Mouse (Mus musculus) heart, embryonic 15.5 days (tissue): ENCODE measurements around the gene Bmp8b. TPM values are rescaled to one million over a fixed set of nuclear protein-coding genes. Genes with fewer than 3 reads are reported as not detected.
"Not testable (repeated sequence)": the region's sequence is repeated elsewhere in the genome, so short reads cannot be mapped to it uniquely, and the experiment has no call there.

Source experiments
- ATAC-seq: fragments of 200-750 bp; cut with Nextera tagmentation; replicated peaks from 2 replicates; pipeline ENCODE4 v1.8.0; 2017; ENCODE audit warnings: low read depth, moderate TSS enrichment; ENCODE audit not compliant: insufficient number of reproducible peaks, insufficient read depth, low FRiP score
- H3K27ac ChIP-seq: fragments of 300-500 bp; sonication (generic); 2 replicates; pipeline ENCODE4 v1.5.1; 2015; ENCODE audit warnings: mild to moderate bottlenecking, inconsistent platforms
- H3K27me3 ChIP-seq: fragments of 300-500 bp; sonication (generic); 2 replicates; pipeline ENCODE4 v1.6.1; 2015; ENCODE audit warnings: inconsistent platforms
- H3K36me3 ChIP-seq: fragments of 300-500 bp; sonication (generic); 2 replicates; pipeline ENCODE4 v1.6.1; 2015; ENCODE audit warnings: mild to moderate bottlenecking, inconsistent platforms
- H3K4me1 ChIP-seq: fragments of 300-500 bp; sonication (generic); replicated peaks from 2 replicates; pipeline ENCODE4 v1.6.1; 2015; ENCODE audit warnings: inconsistent platforms
- H3K4me2 ChIP-seq: fragments of 300-500 bp; sonication (generic); 2 replicates; pipeline ENCODE4 v1.6.1; 2015; ENCODE audit warnings: inconsistent platforms, mild to moderate bottlenecking, moderate library complexity
- H3K4me3 ChIP-seq: fragments of 300-500 bp; sonication (generic); 2 replicates; pipeline ENCODE4 v1.5.1; 2015; ENCODE audit warnings: mild to moderate bottlenecking, inconsistent platforms
- H3K9ac ChIP-seq: fragments of 300-500 bp; sonication (generic); 2 replicates; pipeline ENCODE4 v1.6.1; 2015; ENCODE audit warnings: mild to moderate bottlenecking, inconsistent platforms
- H3K9me3 ChIP-seq: fragments of 300-500 bp; sonication (generic); replicated peaks from 2 replicates; pipeline ENCODE4 v1.6.1; 2016; ENCODE audit warnings: inconsistent platforms
- WGBS: fragments of 180-500 bp; shearing (Covaris S2); methylation state at CpG from one replicate; pipeline ENCODE4 v1.1.7; 2015; ENCODE audit warnings: mixed read lengths; 5-methylcytosine and 5-hydroxymethylcytosine counted together
- polyA plus RNA-seq: library from polyadenylated mRNA; unstranded; fragments of >200 nt; fragmentation: Nextera tagmentation; extraction: Ambion mirVana; gene quantifications from 2 replicates; pipeline ENCODE4 v1.2.1, GENCODE M21; 2015

Gene Bmp8b
- polyA plus RNA-seq, 1 experiment from 2014 or later: 0.15 TPM

DNA sequence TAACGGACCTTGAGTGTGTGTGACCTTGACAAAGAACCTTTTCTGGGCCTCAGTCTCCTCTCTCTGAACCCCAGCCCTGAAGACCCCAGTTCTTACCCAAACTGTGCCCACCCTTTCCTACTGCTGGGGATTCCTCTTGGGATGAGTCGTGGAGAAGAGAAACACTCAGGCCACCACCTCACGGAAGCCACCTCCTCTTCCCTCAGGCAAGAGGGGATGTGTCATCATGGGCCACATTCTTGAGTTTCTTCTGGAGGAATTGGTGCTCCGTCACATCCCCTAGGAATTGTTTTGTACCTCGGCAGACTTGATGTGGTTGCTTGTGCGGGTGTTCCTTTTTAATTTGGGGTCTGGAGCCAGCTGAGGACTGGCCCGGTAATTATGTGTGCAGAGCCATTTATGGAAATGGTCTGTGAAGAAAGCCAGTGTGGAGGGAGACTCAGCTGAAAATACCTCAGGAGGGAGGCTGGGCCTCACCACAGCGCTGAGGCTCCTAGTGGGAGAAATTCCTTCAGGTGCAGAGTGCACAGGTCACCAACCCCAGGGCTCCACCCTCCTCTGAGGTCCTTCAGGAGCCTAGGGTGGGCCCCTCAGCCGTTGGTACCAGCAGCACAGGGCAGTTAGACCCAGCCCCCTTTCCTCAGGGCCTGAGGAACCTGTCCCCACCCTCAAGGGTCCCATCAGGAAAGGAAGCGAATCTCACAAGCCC is 6.5 kb downstream of the Bmp8b start:
- ATAC-seq, H3K4me2 ChIP-seq, H3K4me1 ChIP-seq, H3K9me3 ChIP-seq, H3K4me3 ChIP-seq, H3K9ac ChIP-seq, H3K27ac ChIP-seq, H3K36me3 ChIP-seq: not testable (repeated sequence)
- WGBS: 63% methylated on average over 10 of the region's 10 CpGs
- peaks cover 22% of the 10 kb centered on the region for H3K27me3 ChIP-seq

DNA sequence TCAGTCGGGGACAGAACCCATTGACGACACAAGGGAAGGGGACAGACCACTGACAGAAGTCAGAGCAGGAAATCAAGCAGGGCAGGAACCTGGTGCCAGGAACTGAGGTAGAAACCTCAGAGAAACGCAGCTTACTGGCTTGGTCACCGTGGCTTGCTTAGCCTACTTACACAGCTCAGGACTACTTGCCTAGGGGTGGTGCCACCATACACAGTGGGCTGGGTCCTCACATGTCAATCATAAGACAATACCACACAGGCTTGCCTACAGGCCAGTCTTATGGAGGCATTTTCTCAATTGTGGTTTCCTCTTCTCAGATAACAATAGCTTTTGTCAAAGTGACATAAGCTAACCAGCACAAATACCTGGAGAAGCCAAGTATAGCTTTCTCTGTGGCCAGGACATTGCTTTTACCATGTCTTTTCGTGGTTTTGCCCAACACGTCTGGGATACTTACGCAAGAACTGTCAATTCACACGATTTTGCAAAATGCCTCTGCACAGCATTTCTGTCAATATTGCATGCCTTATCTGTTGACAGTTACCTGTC is 7.3 kb downstream of the Bmp8b start:
- Histone ChIP-seq H3K9ac (no peak overlapping the region), H3K4me2 (no peak overlapping the region), H3K4me3 (no peak overlapping the region), H3K27ac (no peak overlapping the region), H3K36me3 (no peaks in the 10 kb centered on the region), H3K4me1 (peaks cover 4% of the 10 kb centered on the region; the same call in 1 of the 2 replicates), H3K27me3 (peaks cover 21% of the 10 kb centered on the region), H3K9me3 (no peaks in the 10 kb centered on the region)
- ATAC-seq: no peak
- WGBS: 69% methylated on average over 8 of the region's 8 CpGs

DNA sequence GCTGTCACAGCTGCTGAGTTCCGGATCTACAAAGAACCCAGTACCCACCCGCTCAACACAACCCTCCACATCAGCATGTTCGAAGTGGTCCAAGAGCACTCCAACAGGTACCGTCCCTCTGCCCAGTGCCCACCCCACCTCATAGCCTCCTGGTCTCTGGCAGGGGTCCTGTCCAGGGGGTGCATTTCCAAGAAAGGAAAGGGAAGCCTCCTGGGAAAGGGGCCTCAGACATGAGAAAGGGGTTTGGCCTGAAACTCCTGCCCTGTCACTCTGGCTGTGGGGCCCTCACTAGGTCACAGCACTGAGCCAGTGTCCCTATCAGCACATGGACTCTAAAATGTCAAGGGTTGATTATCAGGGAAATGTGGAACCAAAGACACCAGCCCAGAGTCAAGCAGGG is 9.7 kb downstream of the Bmp8b start:
- not testable (repeated sequence) for H3K9ac ChIP-seq, H3K9me3 ChIP-seq, H3K4me2 ChIP-seq, H3K4me1 ChIP-seq, ATAC-seq, H3K27ac ChIP-seq, H3K36me3 ChIP-seq, H3K4me3 ChIP-seq
- peaks cover 26% of the 10 kb centered on the region for H3K27me3 ChIP-seq
- whole genome bisulfite sequencing: 81% methylated on average over 4 of the region's 4 CpGs

DNA sequence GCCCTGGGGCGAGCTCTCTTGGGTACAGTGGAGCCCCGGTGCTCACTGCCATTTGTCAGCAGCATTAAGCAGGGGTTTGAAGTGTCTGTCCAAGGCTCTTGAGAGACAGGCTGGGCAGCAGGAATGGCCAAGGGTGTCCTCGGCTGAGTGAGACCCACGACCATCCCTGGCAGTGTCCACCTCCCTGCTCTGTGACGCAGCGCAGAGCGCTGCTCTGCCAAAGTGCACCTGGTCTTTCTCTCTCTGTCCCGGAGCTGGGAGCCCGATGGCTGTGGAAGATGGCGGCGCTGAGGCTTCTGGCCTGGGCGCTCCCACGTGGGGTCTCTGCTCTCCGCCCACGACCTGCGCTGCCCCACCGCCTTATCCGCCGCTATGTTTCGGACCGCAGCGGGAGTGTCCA is 11.0 kb downstream of the Bmp8b start, which contains the start of gene Oxct2b:
Gene Oxct2b (plus strand): TSS at position 256 of the 400 bp plus-strand sequence.
- H3K4me3 ChIP-seq: peak within 1 kb of the TSS; percentile 41
- peaks cover 4% of the 10 kb centered on the region; the same call in 1 of the 2 replicates for H3K4me1 ChIP-seq
- H3K4me2 ChIP-seq: peak within 1 kb of the TSS; percentile 66
- H3K9ac ChIP-seq: no peak within 1 kb of the TSS
- H3K36me3 ChIP-seq: no peaks in the 10 kb centered on the region
- no peak for ATAC-seq
- 6% methylated on average over 22 of the region's 22 CpGs for WGBS
- peaks cover 26% of the 10 kb centered on the region for H3K27me3 ChIP-seq
- no peak within 1 kb of the TSS for H3K27ac ChIP-seq
- no peaks in the 10 kb centered on the region for H3K9me3 ChIP-seq

DNA sequence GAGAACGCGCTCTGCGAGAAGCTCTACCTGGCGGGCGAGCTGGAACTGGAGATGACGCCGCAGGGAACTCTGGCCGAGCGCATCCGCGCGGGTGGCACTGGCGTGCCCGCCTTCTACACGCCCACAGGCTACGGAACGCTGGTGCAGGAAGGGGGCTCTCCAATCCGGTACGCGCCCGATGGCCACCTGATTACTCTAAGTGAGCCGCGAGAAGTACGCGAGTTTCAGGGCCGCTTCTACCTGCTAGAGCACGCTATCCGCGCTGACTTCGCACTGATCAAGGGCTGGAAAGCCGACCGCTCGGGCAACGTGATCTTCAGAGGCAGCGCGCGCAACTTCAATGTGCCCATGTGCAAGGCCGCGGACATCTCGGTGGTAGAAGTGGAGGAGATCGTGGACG is 11.7 kb downstream of the Bmp8b start:
- ATAC-seq, H3K9ac ChIP-seq, H3K9me3 ChIP-seq, H3K36me3 ChIP-seq, H3K4me1 ChIP-seq, H3K27ac ChIP-seq: not testable (repeated sequence)
- Histone ChIP-seq H3K4me3 (peak overlapping the region; percentile 41), H3K4me2 (peak overlapping the region; percentile 66), H3K27me3 (peaks cover 26% of the 10 kb centered on the region)
- WGBS: 11% methylated on average over 40 of the region's 42 CpGs

DNA sequence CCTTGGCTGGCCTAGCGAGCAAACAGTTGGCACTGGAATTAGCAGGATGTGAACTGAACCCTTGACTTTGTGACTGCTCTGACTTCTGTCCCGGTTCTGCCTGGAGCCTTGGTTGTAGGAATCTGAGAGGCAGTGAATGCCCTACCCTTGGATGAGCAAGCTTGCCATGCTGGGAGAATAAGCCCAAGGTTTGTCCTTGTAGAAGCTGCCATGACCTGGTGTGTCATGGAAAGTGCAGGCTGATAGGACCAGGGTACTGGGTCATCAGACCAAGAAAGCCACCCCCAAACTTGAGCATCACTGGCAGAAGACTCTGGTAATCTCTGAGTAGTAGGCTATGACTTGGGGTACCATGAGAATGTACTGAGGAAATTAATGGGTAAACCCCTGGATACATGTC is 16.3 kb downstream of the Bmp8b start:
- Histone ChIP-seq H3K4me2 (no peak overlapping the region), H3K4me1 (no peaks in the 10 kb centered on the region; the same call in 1 of the 2 replicates), H3K27ac (no peak overlapping the region), H3K9me3 (no peaks in the 10 kb centered on the region), H3K27me3 (peaks cover 14% of the 10 kb centered on the region), H3K36me3 (peaks cover 8% of the 10 kb centered on the region), H3K9ac (no peak overlapping the region), H3K4me3 (no peak overlapping the region)
- no peak for ATAC-seq
- WGBS: 71% methylated on average over 2 of the region's 2 CpGs

DNA sequence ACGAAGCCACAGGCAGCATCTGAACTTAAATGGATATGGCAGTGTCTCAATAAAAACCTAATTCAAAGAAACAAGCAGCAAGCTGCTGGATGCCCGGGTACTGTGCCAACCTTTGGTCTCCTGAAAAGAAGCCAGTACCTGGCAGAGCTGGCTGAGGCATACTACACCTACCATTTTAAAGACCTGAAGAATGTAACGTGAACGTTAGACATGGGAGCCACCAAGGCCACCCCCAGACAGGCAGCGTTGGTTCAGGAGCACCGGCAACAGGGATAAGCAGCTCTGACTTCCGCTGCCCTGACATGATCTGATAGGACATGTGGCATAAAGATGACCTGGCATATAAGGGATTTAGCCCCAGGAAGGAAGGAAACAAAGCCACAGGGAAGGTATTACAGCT is 21.7 kb downstream of the Bmp8b start:
- H3K27me3 ChIP-seq: no peaks in the 10 kb centered on the region
- H3K9ac ChIP-seq: no peak overlapping the region
- no peaks in the 10 kb centered on the region for H3K9me3 ChIP-seq
- no peak overlapping the region for H3K27ac ChIP-seq
- H3K4me2 ChIP-seq: no peak overlapping the region
- H3K4me3 ChIP-seq: no peak overlapping the region
- no peaks in the 10 kb centered on the region for H3K4me1 ChIP-seq
- H3K36me3 ChIP-seq: peaks cover 58% of the 10 kb centered on the region
- no peak for ATAC-seq
- 93% methylated on average over 7 of the region's 7 CpGs for WGBS

DNA sequence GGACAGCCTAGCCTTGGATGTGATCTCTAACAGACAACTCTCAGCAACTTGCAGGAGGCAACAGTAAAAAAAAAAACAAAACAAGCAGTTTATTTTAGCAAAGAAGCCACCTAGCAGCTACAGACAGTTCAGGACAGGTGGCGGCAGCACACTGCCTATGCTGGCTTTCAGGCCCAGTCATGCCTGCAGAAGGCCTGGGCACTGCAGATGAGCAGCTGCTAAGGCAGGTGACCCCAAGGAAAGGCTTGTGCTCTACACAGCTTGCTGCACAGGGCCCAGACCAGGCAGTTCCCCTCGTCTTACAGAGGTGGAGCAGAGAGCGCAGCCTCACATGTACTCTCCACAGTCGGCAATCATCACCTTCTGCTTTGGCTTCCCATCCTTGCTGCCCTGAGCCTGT is 22.1 kb downstream of the Bmp8b start:
- no peaks in the 10 kb centered on the region for H3K27me3 ChIP-seq
- H3K4me3 ChIP-seq: no peak overlapping the region
- no peak overlapping the region for H3K9ac ChIP-seq
- H3K9me3 ChIP-seq: no peaks in the 10 kb centered on the region
- no peak overlapping the region for H3K4me2 ChIP-seq
- 85% methylated on average over 4 of the region's 4 CpGs for WGBS
- no peak overlapping the region for H3K27ac ChIP-seq
- no peak for ATAC-seq
- H3K36me3 ChIP-seq: peaks cover 62% of the 10 kb centered on the region
- no peaks in the 10 kb centered on the region for H3K4me1 ChIP-seq

DNA sequence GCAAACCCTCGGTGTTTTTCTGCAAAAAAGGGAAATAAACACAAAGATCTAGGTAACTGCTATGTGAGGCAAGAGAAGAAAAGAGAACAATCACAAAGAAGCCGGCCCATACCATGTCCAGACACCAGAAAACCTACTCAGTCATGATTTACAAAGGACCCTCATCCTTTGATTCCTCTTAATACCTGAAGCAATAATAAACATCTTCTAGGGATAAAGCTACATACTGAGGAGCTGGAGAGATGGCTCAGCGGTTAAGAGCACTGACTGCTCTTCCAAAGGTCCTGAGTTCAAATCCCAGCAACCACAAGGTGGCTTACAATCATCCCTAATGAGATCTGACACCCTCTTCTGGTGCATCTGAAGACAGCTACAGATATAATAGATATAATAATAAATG is 32.6 kb downstream of the Bmp8b start:
- Histone ChIP-seq H3K27ac (no peak overlapping the region), H3K4me3 (no peak overlapping the region), H3K4me2 (no peak overlapping the region), H3K4me1 (peaks cover 10% of the 10 kb centered on the region), H3K36me3 (peaks cover 35% of the 10 kb centered on the region), H3K9ac (no peak overlapping the region), H3K27me3 (no peaks in the 10 kb centered on the region), H3K9me3 (no peaks in the 10 kb centered on the region)
- 84% methylated on average over 3 of the region's 3 CpGs for WGBS
- no peak for ATAC-seq

DNA sequence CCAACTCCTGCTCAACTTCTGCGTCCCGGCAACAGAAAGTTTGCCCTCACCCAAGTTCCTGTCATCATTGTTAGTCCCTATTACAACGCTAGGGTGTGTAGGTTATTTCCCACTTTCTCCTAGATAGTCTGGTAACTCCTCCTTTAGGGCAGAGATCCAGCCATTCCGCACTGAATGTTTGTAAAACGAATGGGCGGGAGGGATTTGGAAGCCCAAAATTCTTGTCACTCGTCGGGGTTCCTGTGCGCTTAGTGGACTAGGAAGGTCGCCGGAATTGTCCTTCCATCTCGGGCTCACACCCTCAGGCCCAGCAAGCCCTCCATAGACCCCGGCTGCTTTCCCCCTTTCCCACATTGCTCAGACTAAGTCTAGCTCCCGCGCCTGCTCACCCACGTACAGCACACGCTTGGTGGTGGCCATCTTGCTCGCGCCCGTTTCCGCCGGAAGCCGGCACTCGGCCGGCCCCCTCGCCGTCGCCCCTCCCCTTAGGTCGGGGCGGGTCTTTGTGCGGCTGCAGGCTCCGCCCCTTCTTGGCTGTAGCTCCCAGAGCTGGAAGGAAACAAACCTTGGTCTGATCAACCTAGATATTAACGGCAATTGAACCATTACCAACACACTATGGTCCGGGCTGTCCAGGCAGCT is 34.7 kb downstream of the Bmp8b start, which contains the start of gene Ppie:
Gene Ppie (minus strand): TSS at position 439 of the 642 bp plus-strand sequence.
- Histone ChIP-seq H3K36me3 (peaks cover 18% of the 10 kb centered on the region), H3K27me3 (no peaks in the 10 kb centered on the region), H3K4me3 (peak within 1 kb of the TSS; percentile 79), H3K9me3 (no peaks in the 10 kb centered on the region), H3K27ac (peak within 1 kb of the TSS; percentile 92), H3K9ac (peak within 1 kb of the TSS; percentile 67), H3K4me1 (peaks cover 10% of the 10 kb centered on the region), H3K4me2 (peak within 1 kb of the TSS; percentile 86)
- under 1% methylated on average over 34 of the region's 34 CpGs for WGBS
- peak; percentile 95 for ATAC-seq

DNA sequence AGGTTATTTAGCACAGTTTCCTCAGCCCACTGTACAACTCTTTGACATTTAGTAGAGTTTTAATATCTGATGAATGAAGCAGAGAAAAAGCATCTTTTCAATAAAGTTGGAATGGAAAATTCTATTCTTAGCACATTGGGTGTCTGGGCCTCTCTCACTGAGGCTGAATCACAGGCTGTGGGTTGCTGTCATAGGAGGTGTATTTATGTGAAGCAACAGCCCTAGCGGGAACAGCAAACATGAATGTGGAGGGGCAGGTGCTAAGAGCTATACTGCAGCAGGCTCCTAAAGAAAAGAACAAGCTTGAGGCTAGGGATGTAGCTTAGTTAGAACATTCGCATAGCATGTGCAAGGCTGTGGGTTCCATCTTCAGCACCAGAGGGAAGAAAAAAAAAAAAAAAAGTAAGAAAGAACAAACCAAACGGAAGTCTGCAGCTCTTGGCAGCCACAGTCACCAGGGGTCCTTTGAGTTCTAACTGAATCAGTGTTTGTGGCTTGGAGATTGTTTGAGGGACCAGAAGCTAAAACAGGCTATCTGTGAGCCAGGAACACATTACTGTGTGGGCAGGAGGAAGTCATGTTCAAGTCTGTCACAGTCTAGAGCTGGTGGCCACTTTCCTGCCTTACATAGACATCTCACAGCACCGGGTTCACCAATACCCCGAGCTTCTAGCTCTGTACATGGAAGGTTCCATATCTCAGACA is 42.6 kb downstream of the Bmp8b start:
- Histone ChIP-seq H3K4me2 (no peak overlapping the region), H3K4me3 (no peak overlapping the region), H3K9me3 (no peaks in the 10 kb centered on the region), H3K36me3 (no peaks in the 10 kb centered on the region), H3K4me1 (no peaks in the 10 kb centered on the region), H3K9ac (no peak overlapping the region), H3K27me3 (no peaks in the 10 kb centered on the region), H3K27ac (no peak overlapping the region)
- WGBS: 65% methylated on average over 5 of the region's 5 CpGs
- no peak for ATAC-seq
